Mouse (Mus musculus): ENCODE measurements around the gene Abi3.

- TF ChIP-seq MYOD1 (IDR thresholded peaks at IDR 0.05; ENCODE audit: control insufficient read depth in 1 of 3, insufficient read length in 2 of 3, low read depth in 2 of 3), result peak in 2 of 3 experiments; percentile 18 to 65
- TF ChIP-seq POLR2AphosphoS2 (IDR thresholded peaks at IDR 0.05; ENCODE audit: insufficient read length, low read depth), result no peak
- no peak for TF ChIP-seq USF1 (IDR thresholded peaks at IDR 0.05; ENCODE audit: low read depth)
- TF ChIP-seq MYOG (IDR thresholded peaks at IDR 0.05; ENCODE audit: control insufficient read depth in 1 of 3, insufficient read depth in 1 of 3, insufficient read length in 2 of 3, low read depth in 2 of 3), result peak in 2 of 3 experiments; percentile 50
- no peak for TF ChIP-seq TCF12 (IDR thresholded peaks at IDR 0.05; ENCODE audit: insufficient read depth, poor library complexity, severe bottlenecking)
- TF ChIP-seq POLR2A (IDR thresholded peaks at IDR 0.05; ENCODE audit: insufficient read length, low read depth), result no peak
- no peak for TF ChIP-seq SRF (IDR thresholded peaks at IDR 0.05; ENCODE audit: control insufficient read depth, insufficient read length, low read depth)
- no peak for TF ChIP-seq TCF3 (IDR thresholded peaks at IDR 0.05; ENCODE audit: insufficient read length, low read depth)
- no peak for TF ChIP-seq E2F4 (IDR thresholded peaks at IDR 0.05; ENCODE audit: insufficient read depth)
- TF ChIP-seq CEBPB (IDR thresholded peaks at IDR 0.05; ENCODE audit: insufficient read depth, poor library complexity, severe bottlenecking), result no peak
- no peak for TF ChIP-seq REST (IDR thresholded peaks at IDR 0.05; ENCODE audit: insufficient read depth, insufficient read length)
- TF ChIP-seq MAX (IDR thresholded peaks at IDR 0.05; ENCODE audit: low read depth), result no peak
Measured at GRCm38 (mm10) chr11:95824877-95825243, 17.4 kb downstream of the Abi3 start.

Data from myocyte (in vitro differentiated cells).